Comparison of ENCODE assay signal across 8 mouse cellular contexts in genomic region chr16:3909118-3909517, GRCm38 (mm10). TPM values are rescaled to one million over a fixed set of nuclear protein-coding genes. Genes with fewer than 3 reads are reported as not detected.
A peak's percentile ranks its signal among the peaks of the same experiment; 100 is the strongest.
DNase-seq lines count a peak whose midpoint lies in the region; ATAC-seq and TF ChIP-seq lines count a peak whose summit lies in the region.

No protein-coding gene starts in this region.

- peak overlapping the region; percentile 74 for H3K4me3 ChIP-seq in kidney, adult 2 months (ENCODE audit: insufficient read depth, low read depth, low read length)
- H3K4me3 ChIP-seq in hindbrain, embryonic 14.5 days (replicated peaks; ENCODE audit: low read length), result peak overlapping the region; percentile 58
- peak overlapping the region; percentile 58 for H3K4me3 ChIP-seq in midbrain, embryonic 14.5 days (replicated peaks; ENCODE audit: low read depth, low read length)

- DNase-seq in kidney, adult 2 months, result no peak
- DNase-seq in kidney, adult 11 months, result no peak
- DNase-seq in hindbrain, embryonic 14.5 days (ENCODE audit: low spot score), result peak; percentile 30
- no peak for DNase-seq in midbrain, embryonic 14.5 days
- no peak for DNase-seq in adrenal gland, postnatal 10 days
- no peak for DNase-seq in urinary bladder, adult 18-20 months (ENCODE audit: low spot score in 2 of 2)
- no peak for DNase-seq in right cerebral cortex, adult 18-20 months

- WGBS in kidney, adult 2 months, result 2% methylated on average over 20 of the region's 20 CpGs
- 7% methylated on average over 20 of the region's 20 CpGs for WGBS in hindbrain, embryonic 14.5 days
- WGBS in midbrain, embryonic 14.5 days, result 9% methylated on average over 20 of the region's 20 CpGs

- TF ChIP-seq POLR2A in kidney, adult 2 months (IDR thresholded peaks at IDR 0.05; ENCODE audit: low read depth, low read length), result no peak

- ATAC-seq in activated CD4-positive, CD25-positive, alpha-beta regulatory T cell, adult 4 months, result peak; percentile 3
- no peak for ATAC-seq in hindbrain, embryonic 14.5 days (ENCODE audit: low FRiP score)
- ATAC-seq in midbrain, embryonic 14.5 days (ENCODE audit: low FRiP score, low TSS enrichment), result no peak

- peak overlapping the region; percentile 45 for H3K27ac ChIP-seq in kidney, adult 2 months (ENCODE audit: insufficient read depth, low read depth, low read length)
- H3K27ac ChIP-seq in hindbrain, embryonic 14.5 days, result peak overlapping the region; percentile 75
- peak overlapping the region; percentile 79 for H3K27ac ChIP-seq in midbrain, embryonic 14.5 days (replicated peaks; ENCODE audit: low read depth, low read length)

- H3K4me2 ChIP-seq in hindbrain, embryonic 14.5 days (replicated peaks), result peak overlapping the region; percentile 78
- peak overlapping the region; percentile 76 for H3K4me2 ChIP-seq in midbrain, embryonic 14.5 days (ENCODE audit: low read length)

- H3K4me1 ChIP-seq in kidney, adult 2 months (ENCODE audit: control insufficient read depth, insufficient read depth, low read length), result peaks cover 4% of the 10 kb centered on the region; the same call in 1 of the 2 replicates
- peaks cover 13% of the 10 kb centered on the region for H3K4me1 ChIP-seq in hindbrain, embryonic 14.5 days (replicated peaks; ENCODE audit: control insufficient read depth, insufficient read depth, low read length)
- peaks cover 12% of the 10 kb centered on the region for H3K4me1 ChIP-seq in midbrain, embryonic 14.5 days (ENCODE audit: control insufficient read depth, insufficient read depth, low read length)

- no peak for TF ChIP-seq CTCF in kidney, adult 2 months (conservative IDR thresholded peaks at IDR 0.05; ENCODE audit: insufficient read depth, insufficient read length, low read depth, low read length)

- H3K27me3 ChIP-seq in kidney, adult 2 months (replicated peaks; ENCODE audit: control insufficient read depth, insufficient read depth, low read length), result no peaks in the 10 kb centered on the region
- H3K27me3 ChIP-seq in hindbrain, embryonic 14.5 days (ENCODE audit: control insufficient read depth, insufficient read depth, low read length), result no peaks in the 10 kb centered on the region
- no peaks in the 10 kb centered on the region for H3K27me3 ChIP-seq in midbrain, embryonic 14.5 days (ENCODE audit: control insufficient read depth, insufficient read depth, low read length)

- H3K9ac ChIP-seq in hindbrain, embryonic 14.5 days, result peak overlapping the region; percentile 71
- peak overlapping the region; percentile 68 for H3K9ac ChIP-seq in midbrain, embryonic 14.5 days (replicated peaks; ENCODE audit: low read length)

- H3K36me3 ChIP-seq in kidney, adult 2 months (ENCODE audit: control insufficient read depth, insufficient read depth, low read length), result peaks cover 1% of the 10 kb centered on the region; the same call in 1 of the 2 replicates
- peaks cover 51% of the 10 kb centered on the region for H3K36me3 ChIP-seq in hindbrain, embryonic 14.5 days (replicated peaks; ENCODE audit: control insufficient read depth, insufficient read depth)
- H3K36me3 ChIP-seq in midbrain, embryonic 14.5 days (ENCODE audit: control insufficient read depth, insufficient read depth, low read length), result peaks cover 53% of the 10 kb centered on the region

- H3K9me3 ChIP-seq in hindbrain, embryonic 14.5 days (ENCODE audit: control insufficient read depth, low read length), result no peaks in the 10 kb centered on the region
- H3K9me3 ChIP-seq in midbrain, embryonic 14.5 days (ENCODE audit: control insufficient read depth, low read length), result no peaks in the 10 kb centered on the region

RNA-seq across cellular contexts. Expression of gene Cluap1, which starts 0.5 kb away (rescaled TPM):
- 7.3 and 8.3 TPM in 2 replicates for polyA plus RNA-seq in kidney, adult 2 months (2012; rRNA removed)
- polyA plus RNA-seq in activated CD4-positive, CD25-positive, alpha-beta regulatory T cell, adult 4 months (2017; shearing (Covaris generic)), result 10 to 100 TPM; 35.1 to 43.5 TPM
- polyA plus RNA-seq in hindbrain, embryonic 14.5 days (2014; fragmentation: Nextera tagmentation; extraction: Ambion mirVana), result 37.4 and 40.8 TPM in 2 replicates
- 33.9 and 36.8 TPM in 2 replicates for polyA plus RNA-seq in midbrain, embryonic 14.5 days (2014; fragmentation: Nextera tagmentation; extraction: Ambion mirVana)
- total RNA-seq in adrenal gland, postnatal 10 days (2021), result 10 to 100 TPM; 15.0 to 21.8 TPM

RNA-seq across cellular contexts. Expression of gene 1700037C18Rik, which starts 0.6 kb away (rescaled TPM):
- polyA plus RNA-seq in kidney, adult 2 months (2012; rRNA removed), result 19.5 and 20.7 TPM in 2 replicates
- 1 to 10 TPM; 6.1 to 9.6 TPM for polyA plus RNA-seq in activated CD4-positive, CD25-positive, alpha-beta regulatory T cell, adult 4 months (2017; shearing (Covaris generic))
- 11.2 and 11.4 TPM in 2 replicates for polyA plus RNA-seq in hindbrain, embryonic 14.5 days (2014; fragmentation: Nextera tagmentation; extraction: Ambion mirVana)
- 9.1 and 11.2 TPM in 2 replicates for polyA plus RNA-seq in midbrain, embryonic 14.5 days (2014; fragmentation: Nextera tagmentation; extraction: Ambion mirVana)
- 1 to 10 TPM; 3.8 to 5.1 TPM for total RNA-seq in adrenal gland, postnatal 10 days (2021)

RNA-seq across cellular contexts. Expression of gene Gm20695, which starts 24.7 kb away (rescaled TPM):
- polyA plus RNA-seq in kidney, adult 2 months (2012; rRNA removed), result not detected in 2 replicates
- under 1 TPM in 1 of 2 experiments, not detected in 1; 0.86 TPM for polyA plus RNA-seq in activated CD4-positive, CD25-positive, alpha-beta regulatory T cell, adult 4 months (2017; shearing (Covaris generic))
- polyA plus RNA-seq in hindbrain, embryonic 14.5 days (2014; fragmentation: Nextera tagmentation; extraction: Ambion mirVana), result 2.8 and 5.2 TPM in 2 replicates
- 2.2 and 3.7 TPM in 2 replicates for polyA plus RNA-seq in midbrain, embryonic 14.5 days (2014; fragmentation: Nextera tagmentation; extraction: Ambion mirVana)
- total RNA-seq in adrenal gland, postnatal 10 days (2021), result 1 to 10 TPM; 1.1 to 1.2 TPM

RNA-seq across cellular contexts. Expression of gene Zfp597, which starts 24.8 kb away (rescaled TPM):
- 2.2 and 2.5 TPM in 2 replicates for polyA plus RNA-seq in kidney, adult 2 months (2012; rRNA removed)
- 10 to 100 TPM; 10.1 to 13.0 TPM for polyA plus RNA-seq in activated CD4-positive, CD25-positive, alpha-beta regulatory T cell, adult 4 months (2017; shearing (Covaris generic))
- polyA plus RNA-seq in hindbrain, embryonic 14.5 days (2014; fragmentation: Nextera tagmentation; extraction: Ambion mirVana), result 19.5 and 21.2 TPM in 2 replicates
- 16.2 and 18.5 TPM in 2 replicates for polyA plus RNA-seq in midbrain, embryonic 14.5 days (2014; fragmentation: Nextera tagmentation; extraction: Ambion mirVana)
- total RNA-seq in adrenal gland, postnatal 10 days (2021), result 10 to 100 TPM; 14.4 to 14.8 TPM

RNA-seq across cellular contexts. Expression of gene Naa60, which starts 36.9 kb away (rescaled TPM):
- polyA plus RNA-seq in kidney, adult 2 months (2012; rRNA removed), result 69.8 and 73.2 TPM in 2 replicates
- polyA plus RNA-seq in activated CD4-positive, CD25-positive, alpha-beta regulatory T cell, adult 4 months (2017; shearing (Covaris generic)), result 100 to 1,000 TPM; 112 to 123 TPM
- polyA plus RNA-seq in hindbrain, embryonic 14.5 days (2014; fragmentation: Nextera tagmentation; extraction: Ambion mirVana), result 97.0 and 104 TPM in 2 replicates
- polyA plus RNA-seq in midbrain, embryonic 14.5 days (2014; fragmentation: Nextera tagmentation; extraction: Ambion mirVana), result 100 and 102 TPM in 2 replicates
- 10 to 100 TPM; 71.5 to 79.4 TPM for total RNA-seq in adrenal gland, postnatal 10 days (2021)
